Mouse (Mus musculus) myocyte (in vitro differentiated cells): ENCODE data around the gene Il1rapl2.

Experiments used
- CEBPB ChIP-seq: IDR thresholded peaks from 2 replicates; pipeline ENCODE4 v1.6.1; 2011; ENCODE audit warnings: mild to moderate bottlenecking, moderate library complexity; ENCODE audit not compliant: poor library complexity, insufficient read depth, severe bottlenecking
- E2F4 ChIP-seq: IDR thresholded peaks from one replicate; pipeline ENCODE4 v1.6.1; 2011; ENCODE audit warnings: mild to moderate bottlenecking, control low read depth, moderate library complexity; ENCODE audit not compliant: insufficient read depth
- MAX ChIP-seq: IDR thresholded peaks from one replicate; pipeline ENCODE4 v1.6.1; 2011; ENCODE audit warnings: low read depth, mild to moderate bottlenecking, control low read depth
- MYOD1 ChIP-seq, 3 experiments: IDR thresholded peaks; one replicate each; pipeline ENCODE4 v1.6.1; 2011; ENCODE audit warnings: control low read depth in 2 of 3, low read depth in 2 of 3, mild to moderate bottlenecking in 2 of 3, moderate library complexity in 1 of 3; ENCODE audit not compliant: insufficient read length in 2 of 3, control insufficient read depth in 1 of 3
- MYOG ChIP-seq, 3 experiments: IDR thresholded peaks; one replicate each; pipeline ENCODE4 v1.6.1; 2011; ENCODE audit warnings: control low read depth in 2 of 3, low read depth in 2 of 3, mild to moderate bottlenecking in 2 of 3; ENCODE audit not compliant: insufficient read length in 2 of 3, control insufficient read depth in 1 of 3, insufficient read depth in 1 of 3
- POLR2A ChIP-seq: IDR thresholded peaks from one replicate; pipeline ENCODE4 v1.6.1; 2011; ENCODE audit warnings: low read depth, mild to moderate bottlenecking, control low read depth, moderate library complexity; ENCODE audit not compliant: insufficient read length
- POLR2AphosphoS2 ChIP-seq: IDR thresholded peaks from one replicate; pipeline ENCODE4 v1.6.1; 2011; ENCODE audit warnings: low read depth, control low read depth; ENCODE audit not compliant: insufficient read length
- REST ChIP-seq: IDR thresholded peaks from one replicate; pipeline ENCODE4 v1.6.1; 2011; ENCODE audit warnings: mild to moderate bottlenecking, control low read depth, moderate library complexity; ENCODE audit not compliant: insufficient read depth, insufficient read length
- SRF ChIP-seq: IDR thresholded peaks from one replicate; pipeline ENCODE4 v1.6.1; 2011; ENCODE audit warnings: low read depth; ENCODE audit not compliant: control insufficient read depth, insufficient read length
- TCF12 ChIP-seq: IDR thresholded peaks from one replicate; pipeline ENCODE4 v1.6.1; 2011; ENCODE audit warnings: mild to moderate bottlenecking, control low read depth; ENCODE audit not compliant: poor library complexity, insufficient read depth, severe bottlenecking
- TCF3 ChIP-seq: IDR thresholded peaks from one replicate; pipeline ENCODE4 v1.6.1; 2011; ENCODE audit warnings: low read depth, control low read depth; ENCODE audit not compliant: insufficient read length
- USF1 ChIP-seq: IDR thresholded peaks from one replicate; pipeline ENCODE4 v1.6.1; 2011; ENCODE audit warnings: low read depth, mild to moderate bottlenecking, control low read depth, moderate library complexity

- TF ChIP-seq POLR2A (no peak), E2F4 (no peak), CEBPB (no peak), MAX (no peak), USF1 (no peak), TCF12 (no peak), POLR2AphosphoS2 (no peak), TCF3 (no peak), MYOG (IDR thresholded peaks at IDR 0.05; ENCODE audit: control insufficient read depth in 1 of 3, insufficient read depth in 1 of 3, insufficient read length in 2 of 3, low read depth in 2 of 3) (no peak), REST (no peak), MYOD1 (IDR thresholded peaks at IDR 0.05; ENCODE audit: control insufficient read depth in 1 of 3, insufficient read length in 2 of 3, low read depth in 2 of 3) (no peak), SRF (no peak)
Observed at GRCm38 (mm10) chrX:137582656-137583055, 12.2 kb downstream of the Il1rapl2 start.
